Mouse (Mus musculus): ENCODE data around the gene Rasgrf1. TPM values are rescaled to one million over a fixed set of nuclear protein-coding genes. Genes with fewer than 3 reads are reported as not detected.

Rasgrf1 gene
- polyA plus RNA-seq, 1 experiment from 2014 or later = 0.02 TPM

DNA sequence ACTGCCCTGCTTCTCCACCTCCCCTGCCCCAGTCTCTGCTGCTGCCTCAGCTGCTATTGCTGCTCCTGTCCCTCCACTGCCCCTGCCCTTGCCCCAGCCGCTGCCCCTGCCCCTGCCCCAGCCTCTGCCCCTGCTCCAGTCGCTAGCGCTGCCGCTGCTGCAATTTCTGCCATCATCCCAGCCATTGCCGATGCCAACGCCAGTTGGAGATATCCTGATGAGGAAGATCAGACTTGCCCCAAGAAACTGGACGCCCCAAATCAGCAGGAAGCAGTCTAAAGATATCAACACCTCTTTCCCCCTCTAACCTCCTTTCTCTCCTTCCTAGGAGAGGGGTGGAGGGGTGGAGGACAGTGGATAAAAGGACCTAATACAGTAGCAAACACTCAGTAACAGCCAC lies 28.2 kb upstream of the Rasgrf1 start:
- Histone ChIP-seq H3K27ac (replicated peaks) (no peak overlapping the region), H3K36me3 (no peaks in the 10 kb centered on the region), H3K4me1 (no peaks in the 10 kb centered on the region), H3K27me3 (ENCODE audit: low read depth, poor library complexity, severe bottlenecking) (peaks cover 99% of the 10 kb centered on the region), H3K4me3 (no peak overlapping the region), H3K9me3 (replicated peaks) (peaks cover 24% of the 10 kb centered on the region)
- no peak for DNase-seq (ENCODE audit: low spot score)
- 53% methylated on average over 7 of the region's 7 CpGs for WGBS

GRCm38 (mm10) chr9:89882583-89882982 lies 27.1 kb upstream of the Rasgrf1 start:
- Histone ChIP-seq H3K4me1 (no peaks in the 10 kb centered on the region), H3K27me3 (ENCODE audit: low read depth, poor library complexity, severe bottlenecking) (peaks cover 96% of the 10 kb centered on the region), H3K36me3 (no peaks in the 10 kb centered on the region), H3K9me3 (replicated peaks) (peaks cover 24% of the 10 kb centered on the region), H3K27ac (replicated peaks) (no peak overlapping the region), H3K4me3 (no peak overlapping the region)
- WGBS = 51% methylated on average over 7 of the region's 7 CpGs
- DNase-seq (ENCODE audit: low spot score) = no peak

- Histone ChIP-seq H3K36me3 (no peaks in the 10 kb centered on the region), H3K9me3 (replicated peaks) (peaks cover 8% of the 10 kb centered on the region), H3K4me3 (no peak overlapping the region), H3K27me3 (ENCODE audit: low read depth, poor library complexity, severe bottlenecking) (peaks cover 64% of the 10 kb centered on the region), H3K27ac (replicated peaks) (no peak overlapping the region), H3K4me1 (no peaks in the 10 kb centered on the region)
- DNase-seq (ENCODE audit: low spot score) = no peak
- WGBS = 38% methylated on average over 7 of the region's 7 CpGs
Observed at GRCm38 (mm10) chr9:89885701-89886218, 23.9 kb upstream of the Rasgrf1 start.

- no peaks in the 10 kb centered on the region for H3K4me1 ChIP-seq
- no peaks in the 10 kb centered on the region for H3K36me3 ChIP-seq
- H3K27me3 ChIP-seq (ENCODE audit: low read depth, poor library complexity, severe bottlenecking) = peaks cover 5% of the 10 kb centered on the region
- no peak for DNase-seq (ENCODE audit: low spot score)
- 79% methylated on average over 10 of the region's 10 CpGs for WGBS
- no peak overlapping the region for H3K27ac ChIP-seq (replicated peaks)
- H3K4me3 ChIP-seq = no peak overlapping the region
- H3K9me3 ChIP-seq (replicated peaks) = no peaks in the 10 kb centered on the region
Observed at GRCm38 (mm10) chr9:89891534-89892293, 18.0 kb upstream of the Rasgrf1 start.

DNA sequence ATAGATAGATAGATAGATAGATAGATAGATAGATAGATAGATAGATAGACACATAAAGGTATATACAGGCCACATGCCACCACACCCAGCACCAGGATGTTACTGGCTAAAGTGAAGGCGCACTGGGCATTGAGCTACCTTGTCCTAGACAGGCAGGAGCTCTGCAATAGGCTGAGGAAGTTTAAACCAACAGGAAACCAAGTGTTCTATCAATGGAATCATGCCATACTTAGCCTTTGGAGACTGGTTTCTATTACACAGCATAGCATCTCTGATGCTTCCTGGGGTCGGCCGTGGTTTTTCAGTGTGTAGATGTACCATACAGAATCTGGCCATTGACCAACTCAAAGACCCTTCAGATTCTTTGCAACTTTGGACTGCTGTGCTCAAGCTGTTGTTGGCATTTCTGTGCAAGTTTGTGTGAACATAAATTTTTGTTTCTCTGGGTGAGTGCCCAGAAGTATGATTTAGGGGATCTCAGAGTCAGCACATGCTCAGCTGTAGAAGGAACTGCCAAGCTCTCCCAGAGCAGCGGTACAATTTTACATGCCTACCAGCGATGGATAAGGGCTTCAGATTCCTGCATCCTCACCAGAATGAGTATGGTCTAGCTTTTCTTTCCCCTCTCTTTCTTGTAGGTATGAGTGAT lies 17.0 kb upstream of the Rasgrf1 start:
- Histone ChIP-seq H3K27me3 (ENCODE audit: low read depth, poor library complexity, severe bottlenecking) (no peaks in the 10 kb centered on the region), H3K9me3 (replicated peaks) (no peaks in the 10 kb centered on the region), H3K4me3 (no peak overlapping the region), H3K27ac (replicated peaks) (no peak overlapping the region), H3K4me1 (no peaks in the 10 kb centered on the region), H3K36me3 (no peaks in the 10 kb centered on the region)
- 95% methylated on average over 5 of the region's 5 CpGs for WGBS
- no peak for DNase-seq (ENCODE audit: low spot score)

DNA sequence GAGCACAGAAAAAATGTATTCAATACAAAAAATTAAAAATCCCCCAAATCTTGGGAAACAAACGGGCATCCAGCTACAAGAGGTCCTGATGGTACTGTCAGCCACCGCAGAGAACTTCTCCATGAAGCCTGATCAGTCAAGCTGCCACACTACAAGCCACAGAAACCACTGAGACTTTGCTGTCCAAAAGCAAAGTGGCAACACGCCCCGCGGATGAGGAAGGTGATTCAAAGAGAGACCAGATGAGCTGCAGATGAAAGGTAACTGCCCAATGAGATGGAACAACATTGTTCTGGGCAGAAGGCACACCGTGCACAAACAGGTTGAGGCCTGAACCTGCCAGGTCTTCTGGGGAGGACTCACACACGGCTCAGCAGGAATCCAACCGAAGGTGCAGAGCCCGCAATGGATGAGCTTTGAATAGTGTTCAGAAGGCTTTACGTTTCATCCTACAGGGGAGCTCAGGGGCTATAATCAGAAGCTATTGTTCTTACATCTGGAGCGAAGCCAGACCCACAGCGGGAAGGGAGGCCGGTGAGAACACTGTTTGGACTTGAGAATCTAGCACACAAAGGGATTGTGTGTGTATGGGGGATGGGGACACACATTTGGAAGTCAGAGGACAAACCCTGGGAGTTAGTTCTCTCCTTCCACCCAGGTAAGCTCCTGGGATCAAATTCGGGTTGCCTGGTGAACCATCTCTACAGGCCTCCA lies 9.4 kb upstream of the Rasgrf1 start:
- Histone ChIP-seq H3K4me3 (no peak overlapping the region), H3K9me3 (replicated peaks) (no peaks in the 10 kb centered on the region), H3K4me1 (0 out of 2 replicates have a peak, but pooled peaks cover 2% of the 10 kb centered on the region), H3K27me3 (ENCODE audit: low read depth, poor library complexity, severe bottlenecking) (peaks cover 5% of the 10 kb centered on the region; the same call in 1 of the 2 replicates), H3K36me3 (no peaks in the 10 kb centered on the region), H3K27ac (replicated peaks) (no peak overlapping the region)
- 27% methylated on average over 14 of the region's 14 CpGs for WGBS
- DNase-seq (ENCODE audit: low spot score) = no peak

- H3K27me3 ChIP-seq (ENCODE audit: low read depth, poor library complexity, severe bottlenecking) = peaks cover 14% of the 10 kb centered on the region
- H3K27ac ChIP-seq (replicated peaks) = no peak overlapping the region
- 88% methylated on average over 4 of the region's 4 CpGs for WGBS
- no peak overlapping the region for H3K4me3 ChIP-seq
- no peaks in the 10 kb centered on the region for H3K9me3 ChIP-seq (replicated peaks)
- H3K4me1 ChIP-seq = 0 out of 2 replicates have a peak, but pooled peaks cover 2% of the 10 kb centered on the region
- H3K36me3 ChIP-seq = no peaks in the 10 kb centered on the region
- no peak for DNase-seq (ENCODE audit: low spot score)
Observed at GRCm38 (mm10) chr9:89901184-89901583, 8.5 kb upstream of the Rasgrf1 start.

- Histone ChIP-seq H3K27ac (replicated peaks) (no peak overlapping the region), H3K27me3 (ENCODE audit: low read depth, poor library complexity, severe bottlenecking) (peaks cover 30% of the 10 kb centered on the region), H3K36me3 (no peaks in the 10 kb centered on the region), H3K4me1 (0 out of 2 replicates have a peak, but pooled peaks cover 2% of the 10 kb centered on the region), H3K4me3 (no peak overlapping the region), H3K9me3 (replicated peaks) (no peaks in the 10 kb centered on the region)
- WGBS = 75% methylated on average over 2 of the region's 2 CpGs
- no peak for DNase-seq (ENCODE audit: low spot score)
Observed at GRCm38 (mm10) chr9:89902813-89903212, 6.9 kb upstream of the Rasgrf1 start.

- Histone ChIP-seq H3K27ac (replicated peaks) (no peak overlapping the region), H3K4me1 (peaks cover 29% of the 10 kb centered on the region), H3K4me3 (no peak overlapping the region), H3K9me3 (replicated peaks) (no peaks in the 10 kb centered on the region), H3K36me3 (no peaks in the 10 kb centered on the region), H3K27me3 (ENCODE audit: low read depth, poor library complexity, severe bottlenecking) (peaks cover 69% of the 10 kb centered on the region)
- DNase-seq (ENCODE audit: low spot score) = no peak
Observed at GRCm38 (mm10) chr9:89906645-89907044, 3.1 kb upstream of the Rasgrf1 start.

- Histone ChIP-seq H3K27me3 (ENCODE audit: low read depth, poor library complexity, severe bottlenecking) (peaks cover 82% of the 10 kb centered on the region), H3K4me1 (peaks cover 32% of the 10 kb centered on the region), H3K27ac (replicated peaks) (no peak overlapping the region), H3K36me3 (no peaks in the 10 kb centered on the region), H3K4me3 (no peak overlapping the region), H3K9me3 (replicated peaks) (no peaks in the 10 kb centered on the region)
- no peak for DNase-seq (ENCODE audit: low spot score)
Observed at GRCm38 (mm10) chr9:89907941-89908340, 1.8 kb upstream of the Rasgrf1 start.

DNA sequence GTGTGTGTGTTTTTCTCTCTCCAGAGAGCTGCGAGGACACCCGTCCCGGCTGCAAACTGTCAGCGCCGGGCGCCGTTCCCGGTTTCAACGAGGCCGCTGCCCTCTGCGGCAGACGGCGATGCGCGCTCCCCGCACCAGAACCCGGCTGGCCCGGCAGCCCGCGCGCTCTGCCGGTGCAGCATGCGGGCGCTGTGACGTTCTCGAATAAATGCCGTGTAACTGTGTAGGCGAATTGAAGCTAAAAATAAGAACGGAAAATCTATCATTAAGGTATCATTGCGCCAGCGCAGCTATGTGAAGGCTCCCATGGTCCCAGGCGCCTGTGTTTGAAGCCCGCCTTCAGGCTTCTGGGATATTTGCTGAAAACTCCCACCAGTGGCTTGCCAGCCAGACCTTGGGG lies 1.1 kb upstream of the Rasgrf1 start:
- Histone ChIP-seq H3K4me1 (peaks cover 32% of the 10 kb centered on the region), H3K36me3 (no peaks in the 10 kb centered on the region), H3K27me3 (ENCODE audit: low read depth, poor library complexity, severe bottlenecking) (peaks cover 88% of the 10 kb centered on the region), H3K27ac (replicated peaks) (no peak overlapping the region), H3K9me3 (replicated peaks) (no peaks in the 10 kb centered on the region), H3K4me3 (peak overlapping the region; percentile 61)
- DNase-seq (ENCODE audit: low spot score) = peak; percentile 56
- whole genome bisulfite sequencing = under 1% methylated on average over 33 of the region's 33 CpGs

- no peaks in the 10 kb centered on the region for H3K9me3 ChIP-seq (replicated peaks)
- no peaks in the 10 kb centered on the region for H3K36me3 ChIP-seq
- peaks cover 32% of the 10 kb centered on the region for H3K4me1 ChIP-seq
- H3K4me3 ChIP-seq = peak overlapping the region; percentile 61
- under 1% methylated on average over 26 of the region's 26 CpGs for WGBS
- peak; percentile 37 for DNase-seq (ENCODE audit: low spot score)
- no peak overlapping the region for H3K27ac ChIP-seq (replicated peaks)
- H3K27me3 ChIP-seq (ENCODE audit: low read depth, poor library complexity, severe bottlenecking) = peaks cover 98% of the 10 kb centered on the region
Observed at GRCm38 (mm10) chr9:89910011-89910400, 298 bp downstream of the Rasgrf1 start.
